Mouse (Mus musculus): Measurements from ENCODE around the gene 4931429L15Rik. TPM values are rescaled to one million over a fixed set of nuclear protein-coding genes. Genes with fewer than 3 reads are reported as not detected.
A peak's percentile ranks its signal among the peaks of the same experiment; 100 is the strongest.
"Not testable (repeated sequence)": the region's sequence is repeated elsewhere in the genome, so short reads cannot be mapped to it uniquely, and the experiment has no call there.

4931429L15Rik gene
- total RNA-seq (2021), result not detected
- long read RNA-seq, experiment 1, result 0 reads
- long read RNA-seq, experiment 2, result 0 reads

GRCm38 (mm10) chr9:46319886-46320285, at the start of gene 4931429L15Rik:
Gene 4931429L15Rik, minus strand, starts transcription at chr9:46319986.
- H3K4me3 ChIP-seq; intact Hi-C loops (cut with DNase I); DNase-seq; H3K27ac ChIP-seq: not testable (repeated sequence)

GRCm38 (mm10) chr9:46362459-46362858, 42.7 kb upstream of the 4931429L15Rik start:
- no peak overlapping the region for H3K4me3 ChIP-seq
- intact Hi-C loops (cut with DNase I), result no loop called here
- DNase-seq, result no peak
- H3K27ac ChIP-seq, result no peak overlapping the region
- TF ChIP-seq CTCF (IDR thresholded peaks at IDR 0.05), result no peak

GRCm38 (mm10) chr9:46361461-46362111, 41.8 kb upstream of the 4931429L15Rik start:
- no peak for TF ChIP-seq CTCF (IDR thresholded peaks at IDR 0.05)
- intact Hi-C loops (cut with DNase I), result no loop called here

GRCm38 (mm10) chr9:46353992-46354391, 34.2 kb upstream of the 4931429L15Rik start:
- peak; percentile 82 for TF ChIP-seq CTCF (IDR thresholded peaks at IDR 0.05)
- Histone ChIP-seq H3K27ac (no peak overlapping the region), H3K4me3 (no peak overlapping the region)
- intact Hi-C loops (cut with DNase I), result loop anchor here (5.0 kb wide), 1 partner anchor 463 kb away; no protein-coding TSS in a partner anchor
- DNase-seq, result no peak

More at GRCm38 (mm10) chr9:46361461-46362111, 41.8 kb upstream of the 4931429L15Rik start:
- Histone ChIP-seq H3K27ac (no peak overlapping the region), H3K4me3 (no peak overlapping the region)
- no peak for DNase-seq

GRCm38 (mm10) chr9:46353330-46353724, 33.5 kb upstream of the 4931429L15Rik start:
- no peak overlapping the region for H3K4me3 ChIP-seq
- no peak for TF ChIP-seq CTCF (IDR thresholded peaks at IDR 0.05)
- no peak overlapping the region for H3K27ac ChIP-seq
- DNase-seq, result no peak
- intact Hi-C loops (cut with DNase I), result loop anchor here (5.0 kb wide), 1 partner anchor 464 kb away; no protein-coding TSS in a partner anchor

GRCm38 (mm10) chr9:46352651-46353329, 33.0 kb upstream of the 4931429L15Rik start:
- DNase-seq, result no peak
- Histone ChIP-seq H3K4me3 (no peak overlapping the region), H3K27ac (no peak overlapping the region)
- intact Hi-C loops (cut with DNase I), result loop anchor here (5.0 kb wide), 1 partner anchor 465 kb away; no protein-coding TSS in a partner anchor
- TF ChIP-seq CTCF (IDR thresholded peaks at IDR 0.05), result no peak

- no peak for TF ChIP-seq CTCF (IDR thresholded peaks at IDR 0.05)
- intact Hi-C loops (cut with DNase I), result loop anchor here (5.0 kb wide), 1 partner anchor 467 kb away; no protein-coding TSS in a partner anchor
- DNase-seq, result no peak
- Histone ChIP-seq H3K4me3 (no peak overlapping the region), H3K27ac (no peak overlapping the region)
Measured at GRCm38 (mm10) chr9:46350451-46350981, 30.7 kb upstream of the 4931429L15Rik start.

- DNase-seq, result no peak
- Histone ChIP-seq H3K27ac (no peak overlapping the region), H3K4me3 (no peak overlapping the region)
- TF ChIP-seq CTCF (IDR thresholded peaks at IDR 0.05), result no peak
- intact Hi-C loops (cut with DNase I), result no loop called here
Measured at GRCm38 (mm10) chr9:46345887-46346665, 26.3 kb upstream of the 4931429L15Rik start.

GRCm38 (mm10) chr9:46339051-46339652, 19.4 kb upstream of the 4931429L15Rik start:
- intact Hi-C loops (cut with DNase I), result no loop called here
- DNase-seq, result no peak
- Histone ChIP-seq H3K4me3 (no peak overlapping the region), H3K27ac (no peak overlapping the region)
- TF ChIP-seq CTCF (IDR thresholded peaks at IDR 0.05), result no peak

- TF ChIP-seq CTCF (IDR thresholded peaks at IDR 0.05), result no peak
- no peak overlapping the region for H3K27ac ChIP-seq
- H3K4me3 ChIP-seq, result no peak overlapping the region
- no peak for DNase-seq
- intact Hi-C loops (cut with DNase I), result no loop called here
Measured at GRCm38 (mm10) chr9:46338384-46338783, 18.6 kb upstream of the 4931429L15Rik start.

- TF ChIP-seq CTCF (IDR thresholded peaks at IDR 0.05), result no peak
- Histone ChIP-seq H3K4me3 (no peak overlapping the region), H3K27ac (no peak overlapping the region)
- no peak for DNase-seq
- intact Hi-C loops (cut with DNase I), result no loop called here
Measured at GRCm38 (mm10) chr9:46337852-46338291, 18.1 kb upstream of the 4931429L15Rik start.

- no peak for DNase-seq
- intact Hi-C loops (cut with DNase I), result no loop called here
- Histone ChIP-seq H3K27ac (no peak overlapping the region), H3K4me3 (no peak overlapping the region)
- TF ChIP-seq CTCF (IDR thresholded peaks at IDR 0.05), result no peak
Measured at GRCm38 (mm10) chr9:46337331-46337730, 17.5 kb upstream of the 4931429L15Rik start.

- H3K27ac ChIP-seq; DNase-seq; intact Hi-C loops (cut with DNase I); H3K4me3 ChIP-seq: not testable (repeated sequence)
Measured at GRCm38 (mm10) chr9:46336294-46336693, 16.5 kb upstream of the 4931429L15Rik start.
